Mouse (Mus musculus) telencephalon, adult 2 months (tissue): ENCODE results near the gene Arid1b.
A peak's percentile ranks its signal among the peaks of the same experiment; 100 is the strongest.

Experiments used
- DNase-seq: peaks from one replicate; pipeline ENCODE4 v3.0.0-alpha.2; 2011; ENCODE audit warnings: low read depth, low spot score

Arid1b gene

GRCm38 (mm10) chr17:4993840-4994503, at the start of gene Arid1b:
Arid1b (plus strand) TSS chr17:4994332.
- no peak for DNase-seq

- no peak for DNase-seq
These were observed 48.8 kb upstream of the Arid1b start for GRCm38 (mm10) chr17:4945311-4945751.

- no peak for DNase-seq
These were observed 48.2 kb upstream of the Arid1b start for GRCm38 (mm10) chr17:4945871-4946331.

GRCm38 (mm10) chr17:4946421-4946974, 47.6 kb upstream of the Arid1b start:
- DNase-seq = no peak

- no peak for DNase-seq
These were observed 47.1 kb upstream of the Arid1b start for GRCm38 (mm10) chr17:4947013-4947412.

GRCm38 (mm10) chr17:4947439-4947838, 46.7 kb upstream of the Arid1b start:
- no peak for DNase-seq

GRCm38 (mm10) chr17:4948501-4948900, 45.6 kb upstream of the Arid1b start:
- DNase-seq = no peak

- DNase-seq = no peak
These were observed 39.7 kb upstream of the Arid1b start for GRCm38 (mm10) chr17:4954431-4954830.

- DNase-seq = peak; percentile 33
These were observed 29.8 kb upstream of the Arid1b start for GRCm38 (mm10) chr17:4964192-4964877.

- DNase-seq = no peak
These were observed 26.9 kb upstream of the Arid1b start for GRCm38 (mm10) chr17:4967201-4967600.

- no peak for DNase-seq
These were observed 26.1 kb upstream of the Arid1b start for GRCm38 (mm10) chr17:4968035-4968434.

GRCm38 (mm10) chr17:4968878-4969277, 25.3 kb upstream of the Arid1b start:
- DNase-seq = no peak

GRCm38 (mm10) chr17:4972261-4972660, 21.9 kb upstream of the Arid1b start:
- no peak for DNase-seq

GRCm38 (mm10) chr17:4974736-4975135, 19.4 kb upstream of the Arid1b start:
- DNase-seq = no peak

GRCm38 (mm10) chr17:4980151-4980550, 14.0 kb upstream of the Arid1b start:
- DNase-seq = no peak

- DNase-seq = no peak
These were observed 11.3 kb upstream of the Arid1b start for GRCm38 (mm10) chr17:4982819-4983218.

GRCm38 (mm10) chr17:4984691-4985090, 9.4 kb upstream of the Arid1b start:
- DNase-seq = no peak

- DNase-seq = no peak
These were observed 3.1 kb upstream of the Arid1b start for GRCm38 (mm10) chr17:4990911-4991560.

GRCm38 (mm10) chr17:4991600-4991999, 2.5 kb upstream of the Arid1b start:
- DNase-seq = no peak

- DNase-seq = no peak
These were observed 664 bp upstream of the Arid1b start for GRCm38 (mm10) chr17:4993497-4993839.

GRCm38 (mm10) chr17:4994504-4994812, 326 bp downstream of the Arid1b start:
- no peak for DNase-seq

GRCm38 (mm10) chr17:4994813-4995560, 855 bp downstream of the Arid1b start:
- DNase-seq = no peak
